Mouse (Mus musculus) MEL (cell line): ENCODE results near the gene Nos1ap. TPM values are rescaled to one million over a fixed set of nuclear protein-coding genes. Genes with fewer than 3 reads are reported as not detected.

Experiments
- DNase-seq: peaks from one replicate; pipeline ENCODE4 v3.0.0; 2011; ENCODE audit warnings: low read depth, low spot score
- H3K27ac ChIP-seq: 2 replicates; pipeline ENCODE4 v1.5.1; 2012; ENCODE audit warnings: low read depth, mild to moderate bottlenecking, control low read depth, low read length, moderate library complexity; ENCODE audit not compliant: control insufficient read depth
- H3K27me3 ChIP-seq, 2 experiments: fragments of 150-350 bp in 1 of 2; sonication (generic) in 1 of 2; 2 replicates each; pipeline ENCODE4 v1.6.1; 2012; ENCODE audit warnings: low read length in 2 of 2, mild to moderate bottlenecking in 2 of 2, improper control_type of control experiment in 1 of 2, moderate library complexity in 1 of 2; ENCODE audit not compliant: insufficient read depth in 2 of 2, control insufficient read depth in 1 of 2
- H3K36me3 ChIP-seq, 2 experiments: 2 replicates each; pipeline ENCODE4 v1.6.1; 2012 to 2014; ENCODE audit warnings: low read length in 2 of 2, improper control_type of control experiment in 1 of 2, inconsistent platforms in 1 of 2, mild to moderate bottlenecking in 1 of 2; ENCODE audit not compliant: insufficient read depth in 2 of 2, control insufficient read depth in 1 of 2
- H3K4me1 ChIP-seq, 2 experiments: fragments of 150-350 bp in 1 of 2; sonication (generic) in 1 of 2; 2 replicates each; pipeline ENCODE4 v1.6.1; 2012; ENCODE audit warnings: low read length in 2 of 2, improper control_type of control experiment in 1 of 2, mild to moderate bottlenecking in 1 of 2; ENCODE audit not compliant: insufficient read depth in 2 of 2, control insufficient read depth in 1 of 2
- H3K4me3 ChIP-seq, 2 experiments: fragments of 150-350 bp in 1 of 2; sonication (generic) in 1 of 2; 2 replicates each; pipeline ENCODE4 v1.5.1; 2012; ENCODE audit warnings: low read depth in 2 of 2, low read length in 2 of 2, mild to moderate bottlenecking in 2 of 2, moderate library complexity in 2 of 2, control low read depth in 1 of 2, improper control_type of control experiment in 1 of 2; ENCODE audit not compliant: control insufficient read depth in 1 of 2, insufficient read depth in 1 of 2
- H3K79me2 ChIP-seq: 2 replicates; pipeline ENCODE4 v1.6.1; 2012; ENCODE audit warnings: mild to moderate bottlenecking, low read length, moderate library complexity; ENCODE audit not compliant: control insufficient read depth, poor library complexity, insufficient read depth
- H3K9ac ChIP-seq: 2 replicates; pipeline ENCODE4 v1.6.1; 2012; ENCODE audit warnings: low read depth, mild to moderate bottlenecking, control low read depth, low read length, moderate library complexity; ENCODE audit not compliant: control insufficient read depth, poor library complexity, severe bottlenecking
- H3K9me3 ChIP-seq: fragments of 150-350 bp; sonication (generic); replicated peaks from 2 replicates; pipeline ENCODE4 v1.6.1; 2012; ENCODE audit warnings: mild to moderate bottlenecking, low read length, improper control_type of control experiment, moderate library complexity; ENCODE audit not compliant: insufficient read depth
- ELF1 ChIP-seq: IDR thresholded peaks from 2 replicates; pipeline ENCODE4 v1.6.1; 2014; ENCODE audit warnings: low read depth, mild to moderate bottlenecking, inconsistent platforms, low read length, improper control_type of control experiment, moderate library complexity
- EP300 ChIP-seq, 2 experiments: IDR thresholded peaks; 2 replicates each; pipeline ENCODE4 v1.6.1; 2011; ENCODE audit warnings: improper control_type of control experiment in 2 of 2, low read length in 2 of 2, low read depth in 1 of 2, mild to moderate bottlenecking in 1 of 2
- GATA1 ChIP-seq: IDR thresholded peaks from 2 replicates; pipeline ENCODE4 v1.6.1; 2011; ENCODE audit warnings: low read depth, low read length, improper control_type of control experiment
- MAX ChIP-seq: IDR thresholded peaks from 2 replicates; pipeline ENCODE4 v1.6.1; 2011; ENCODE audit warnings: low read length, improper control_type of control experiment
- MEF2A ChIP-seq: IDR thresholded peaks from 2 replicates; pipeline ENCODE4 v1.6.1; 2014; ENCODE audit warnings: low read depth, mild to moderate bottlenecking, inconsistent platforms, low read length, improper control_type of control experiment; ENCODE audit not compliant: poor library complexity, insufficient replicate concordance, severe bottlenecking; ENCODE audit errors: extremely low read depth
- MXI1 ChIP-seq: IDR thresholded peaks from 2 replicates; pipeline ENCODE4 v1.6.1; 2011; ENCODE audit warnings: mild to moderate bottlenecking, low read depth, low read length, improper control_type of control experiment
- NRF1 ChIP-seq: IDR thresholded peaks from 2 replicates; pipeline ENCODE4 v1.6.1; 2014; ENCODE audit warnings: low read depth, mild to moderate bottlenecking, inconsistent platforms, low read length, improper control_type of control experiment, moderate library complexity; ENCODE audit not compliant: poor library complexity, insufficient read depth, severe bottlenecking
- POLR2AphosphoS5 ChIP-seq: IDR thresholded peaks from 2 replicates; pipeline ENCODE4 v1.6.1; 2012; ENCODE audit warnings: low read depth, borderline replicate concordance, mild to moderate bottlenecking, inconsistent platforms, low read length, moderate library complexity, mixed read lengths
- SIN3A ChIP-seq: IDR thresholded peaks from 2 replicates; pipeline ENCODE4 v1.6.1; 2012; ENCODE audit warnings: low read length, improper control_type of control experiment, inconsistent platforms
- TCF12 ChIP-seq: IDR thresholded peaks from 2 replicates; pipeline ENCODE4 v1.6.1; 2014; ENCODE audit warnings: low read depth, mild to moderate bottlenecking, inconsistent platforms, low read length, improper control_type of control experiment, moderate library complexity
- USF2 ChIP-seq, 2 experiments: IDR thresholded peaks; 2 replicates each; pipeline ENCODE4 v1.6.1; 2011 to 2012; ENCODE audit warnings: improper control_type of control experiment in 2 of 2, low read length in 2 of 2, borderline replicate concordance in 1 of 2, inconsistent platforms in 1 of 2, low read depth in 1 of 2, mild to moderate bottlenecking in 1 of 2; ENCODE audit not compliant: insufficient read depth in 1 of 2
- ZKSCAN1 ChIP-seq: IDR thresholded peaks from 2 replicates; pipeline ENCODE4 v1.6.1; 2012; ENCODE audit warnings: low read depth, mild to moderate bottlenecking, inconsistent platforms, low read length, improper control_type of control experiment, moderate library complexity
- ZMIZ1 ChIP-seq: IDR thresholded peaks from 2 replicates; pipeline ENCODE4 v1.6.1; 2012; ENCODE audit warnings: low read depth, mild to moderate bottlenecking, inconsistent platforms, low read length, improper control_type of control experiment, moderate library complexity
- polyA plus RNA-seq, 2 experiments: library from polyadenylated mRNA; stranded (reverse) in 1 of 2; unstranded in 1 of 2; fragments of >175 nt in 1 of 2; fragments of >200 nt in 1 of 2; gene quantifications; 2 replicates each; pipeline versions ENCODE4 v1.2.1 to v1.2.4; 2012; ENCODE audit warnings: low replicate concordance in 2 of 2, low read depth in 1 of 2; ENCODE audit not compliant: insufficient read length in 2 of 2, insufficient read depth in 1 of 2, missing spikeins in 1 of 2
- total RNA-seq: library from RNA; depleted of rRNA; stranded (reverse); fragments of 300-350 nt; gene quantifications from 2 replicates; pipeline ENCODE4 v1.2.3, GENCODE M21; 2012

The Nos1ap gene
- total and polyA plus RNA-seq, 3 experiments = 0.62 to 2.4 TPM; not detected in 1

GRCm38 (mm10) chr1:170496221-170496620 is 93.4 kb downstream of the Nos1ap start:
- no peaks in the 10 kb centered on the region for H3K36me3 ChIP-seq
- TF ChIP-seq ELF1 (no peak), ZKSCAN1 (no peak), NRF1 (no peak), USF2 (IDR thresholded peaks at IDR 0.05; ENCODE audit: borderline replicate concordance in 1 of 2, insufficient read depth in 1 of 2, low read depth in 1 of 2, low read length in 2 of 2) (no peak), ZMIZ1 (no peak), MAX (no peak), MEF2A (no peak), POLR2AphosphoS5 (no peak), TCF12 (no peak), GATA1 (no peak), SIN3A (no peak)
- no peaks in the 10 kb centered on the region for H3K27me3 ChIP-seq
- H3K9ac ChIP-seq = no peak overlapping the region
- no peak for DNase-seq
- H3K9me3 ChIP-seq = no peaks in the 10 kb centered on the region
- H3K79me2 ChIP-seq = no peaks in the 10 kb centered on the region
- H3K4me3 ChIP-seq = no peak overlapping the region
- no peaks in the 10 kb centered on the region for H3K4me1 ChIP-seq
- no peak overlapping the region for H3K27ac ChIP-seq

- H3K4me3 ChIP-seq = no peak overlapping the region
- H3K27ac ChIP-seq = no peak overlapping the region
- H3K9ac ChIP-seq = no peak overlapping the region
- no peak for DNase-seq
- H3K9me3 ChIP-seq = no peaks in the 10 kb centered on the region
- no peaks in the 10 kb centered on the region for H3K4me1 ChIP-seq
- no peaks in the 10 kb centered on the region for H3K27me3 ChIP-seq
- TF ChIP-seq MXI1 = no peak
- TF ChIP-seq, all 39 proteins: peak for 0
- Histone ChIP-seq H3K36me3 (no peaks in the 10 kb centered on the region), H3K79me2 (no peaks in the 10 kb centered on the region)
Measured at GRCm38 (mm10) chr1:170495538-170496183, 94.0 kb downstream of the Nos1ap start.

GRCm38 (mm10) chr1:170492527-170492926 is 97.1 kb downstream of the Nos1ap start:
- no peak for DNase-seq

More at GRCm38 (mm10) chr1:170492527-170492926, 97.1 kb downstream of the Nos1ap start:
- H3K9ac ChIP-seq = no peak overlapping the region
- no peak overlapping the region for H3K4me3 ChIP-seq
- H3K4me1 ChIP-seq = no peaks in the 10 kb centered on the region
- H3K27ac ChIP-seq = no peak overlapping the region
- TF ChIP-seq EP300 (IDR thresholded peaks at IDR 0.05; ENCODE audit: low read depth in 1 of 2, low read length in 2 of 2) (no peak), MAX (no peak)
- TF ChIP-seq, all 39 proteins: peak for 0
- Histone ChIP-seq H3K27me3 (no peaks in the 10 kb centered on the region), H3K36me3 (no peaks in the 10 kb centered on the region), H3K9me3 (no peaks in the 10 kb centered on the region), H3K79me2 (no peaks in the 10 kb centered on the region)
